Mouse (Mus musculus) thymus, postnatal 36 days (tissue): ENCODE results near the gene Dot1l.
A peak's percentile ranks its signal among the peaks of the same experiment; 100 is the strongest.

Source experiments
- DNase-seq, 2 experiments: peaks; one replicate each; pipeline ENCODE4 v3.0.0; 2022; ENCODE audit warnings: mixed read lengths in 2 of 2

The Dot1l gene

DNA sequence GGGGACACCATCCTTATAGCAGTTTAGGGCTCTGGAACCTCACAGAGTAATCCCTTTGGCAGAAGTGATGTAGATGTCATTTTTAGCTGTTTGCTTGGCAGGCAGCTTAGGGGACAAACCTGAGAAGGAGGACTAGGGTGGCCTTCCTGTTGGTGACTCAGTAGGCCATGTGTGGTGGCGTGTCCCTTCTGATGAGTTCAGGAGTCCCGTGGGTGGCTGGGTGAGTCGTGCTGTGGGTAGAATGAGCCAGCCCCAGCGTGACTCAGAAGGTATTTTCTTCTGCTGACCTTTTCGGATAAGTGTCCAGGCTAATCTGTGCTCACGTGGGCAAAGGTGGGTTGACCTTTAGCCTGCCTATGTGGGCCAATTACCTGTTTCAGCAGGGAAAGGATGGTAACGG, 3.6 kb downstream of the Dot1l start:
- DNase-seq = no peak

- DNase-seq = no peak
These were observed 5.9 kb downstream of the Dot1l start for GRCm38 (mm10) chr10:80760596-80761524.

DNA sequence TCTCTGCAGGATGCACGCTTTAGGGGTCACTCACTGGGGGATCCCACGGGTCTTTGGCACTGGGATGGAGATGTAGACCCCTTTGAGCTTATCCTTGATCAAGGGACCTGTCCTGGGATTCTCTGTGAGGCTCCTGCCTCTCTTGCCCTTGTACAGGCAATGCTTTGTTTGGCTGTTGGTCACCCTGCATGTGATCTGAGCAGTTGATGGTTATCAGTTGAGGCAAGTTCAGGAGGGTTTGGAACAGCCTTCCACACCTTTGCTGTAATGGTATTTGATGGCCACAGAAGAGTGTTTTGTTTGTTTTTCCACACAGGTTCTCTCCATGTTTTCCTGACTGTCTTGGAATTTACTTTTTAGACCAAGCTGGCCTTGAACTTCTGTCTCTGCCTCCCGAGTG, 6.8 kb downstream of the Dot1l start:
- no peak for DNase-seq

DNA sequence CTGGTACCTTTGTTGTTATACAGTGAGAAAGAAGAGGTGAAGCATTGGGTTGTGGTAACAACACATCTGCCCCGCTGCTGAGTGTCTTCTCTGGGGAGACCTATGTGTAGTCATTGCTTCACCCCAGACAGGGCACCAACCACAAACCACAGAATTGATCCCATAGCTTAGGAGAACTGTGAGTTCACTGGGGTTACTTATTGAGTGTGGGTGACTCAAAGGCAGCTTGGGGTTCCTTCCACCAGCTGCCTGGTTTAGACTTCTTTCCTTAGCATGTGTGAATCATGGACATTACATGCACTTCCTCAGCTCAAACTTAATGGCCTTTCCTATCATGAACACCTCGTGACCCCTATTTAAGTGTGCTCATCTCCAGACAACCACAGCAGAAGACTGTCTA, 8.5 kb downstream of the Dot1l start:
- DNase-seq = no peak

- no peak for DNase-seq
These were observed 10.7 kb downstream of the Dot1l start for GRCm38 (mm10) chr10:80765746-80766145.

DNA sequence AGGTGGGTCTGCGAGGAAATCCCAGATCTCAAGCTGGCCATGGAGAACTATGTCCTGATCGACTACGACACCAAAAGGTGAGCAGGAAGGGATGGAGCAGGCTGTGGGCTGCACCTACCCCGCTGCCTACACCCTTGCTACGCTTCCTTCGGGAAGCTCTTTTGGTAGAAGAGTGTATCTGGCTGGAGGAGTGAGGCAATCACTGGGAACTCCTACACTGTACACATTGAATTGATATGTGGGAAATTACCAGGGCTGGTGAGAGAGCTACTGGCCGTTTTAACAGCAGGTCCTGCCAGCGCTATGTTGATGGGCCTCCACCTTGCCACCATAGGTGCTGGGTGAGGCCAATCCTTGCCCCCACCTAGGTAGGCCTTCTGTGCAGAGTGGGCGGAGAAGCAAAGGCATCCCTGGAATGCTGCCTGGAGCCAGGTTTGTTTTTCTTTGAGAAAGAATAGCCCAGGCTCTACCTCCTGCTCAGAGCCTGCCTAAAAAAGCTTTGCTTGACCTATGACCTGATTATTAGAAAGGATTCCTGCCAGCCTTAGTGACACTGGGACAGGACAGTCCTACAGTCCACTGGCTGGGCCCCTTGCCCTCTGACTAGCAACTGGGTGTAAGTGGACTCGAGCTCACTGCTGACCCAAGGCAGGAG, 11.3 kb downstream of the Dot1l start:
- DNase-seq = no peak

GRCm38 (mm10) chr10:80768365-80768764, 13.4 kb downstream of the Dot1l start:
- no peak for DNase-seq

DNA sequence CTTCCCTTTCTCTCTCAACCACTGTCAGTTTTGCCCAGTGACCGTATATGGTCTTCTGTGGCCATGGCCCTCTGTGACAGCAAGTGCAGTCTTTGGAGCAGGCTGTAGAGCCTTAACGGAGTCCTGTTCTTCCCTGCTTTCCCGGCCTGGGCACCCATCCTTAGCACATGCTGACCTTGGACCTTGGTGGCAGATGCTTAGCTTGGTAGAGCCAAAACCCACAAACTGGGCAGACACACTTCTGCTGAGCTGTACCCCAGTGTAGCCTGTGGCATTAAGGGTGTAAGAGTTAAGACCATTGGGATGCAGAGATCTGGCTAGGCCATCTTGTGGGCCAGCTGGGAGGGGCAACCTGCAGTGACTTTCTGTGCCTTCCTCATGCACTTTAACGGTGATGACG, 18.8 kb downstream of the Dot1l start:
- DNase-seq = no peak

DNA sequence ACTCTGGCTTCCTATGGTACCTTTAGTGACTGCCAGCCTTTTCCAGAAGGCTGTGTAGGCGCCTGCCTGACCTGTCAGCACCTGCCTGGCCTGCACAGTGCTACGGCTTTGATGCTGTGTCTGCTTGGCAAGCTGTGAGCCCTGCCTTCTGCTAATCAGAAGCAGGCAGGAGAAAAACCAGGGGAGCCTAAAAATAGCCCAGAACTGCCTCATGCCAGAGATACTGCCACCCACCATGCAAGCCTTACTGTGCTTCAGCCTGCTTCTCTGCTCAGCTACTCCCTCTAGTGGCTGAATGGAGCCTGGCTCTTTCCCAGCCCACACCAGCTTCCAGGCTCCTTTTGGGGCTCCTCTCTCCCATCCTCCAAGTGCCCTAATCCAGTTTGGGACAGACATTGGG, 19.5 kb downstream of the Dot1l start:
- DNase-seq = peak; percentile 54 to 55

DNA sequence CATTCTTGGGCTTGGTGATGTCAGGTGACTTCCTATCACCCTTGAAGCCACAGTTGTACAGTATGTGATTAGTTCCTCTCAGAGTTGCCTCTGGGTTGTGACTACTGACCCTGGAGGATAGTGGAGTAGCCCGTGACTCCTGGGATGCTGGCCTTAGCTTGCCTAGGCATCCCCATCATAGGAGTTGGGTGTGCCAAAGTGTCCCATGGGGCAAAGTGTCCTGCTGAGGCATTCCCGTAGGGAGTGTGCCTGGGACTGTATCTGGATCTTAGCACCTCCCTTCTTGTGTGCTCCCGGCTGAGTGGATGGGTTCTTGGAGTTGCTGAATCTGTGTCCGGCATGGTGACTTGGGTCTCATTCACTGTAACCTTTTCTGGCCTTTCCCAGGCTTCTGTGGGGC, 20.0 kb downstream of the Dot1l start:
- DNase-seq = no peak

DNA sequence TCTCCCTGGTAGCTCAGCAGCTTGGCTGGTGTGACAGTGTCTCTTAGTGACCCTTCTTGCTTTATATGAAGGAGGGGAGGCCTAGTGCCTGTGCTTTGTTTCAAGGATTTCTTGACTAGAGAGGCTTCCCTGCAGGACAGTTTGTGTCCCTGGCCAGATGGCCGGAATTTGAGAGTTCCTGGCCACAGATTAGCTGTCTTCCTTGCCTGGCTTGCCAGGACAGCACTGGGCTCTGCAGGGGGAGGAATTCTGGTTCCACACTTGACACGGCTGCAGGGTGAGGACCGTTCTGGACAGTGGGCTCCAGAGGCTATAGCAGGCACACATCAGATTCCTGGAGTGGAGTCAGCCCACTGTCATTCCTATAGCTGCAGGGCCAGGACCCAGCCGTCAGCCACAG, 20.7 kb downstream of the Dot1l start:
- DNase-seq = no peak

DNA sequence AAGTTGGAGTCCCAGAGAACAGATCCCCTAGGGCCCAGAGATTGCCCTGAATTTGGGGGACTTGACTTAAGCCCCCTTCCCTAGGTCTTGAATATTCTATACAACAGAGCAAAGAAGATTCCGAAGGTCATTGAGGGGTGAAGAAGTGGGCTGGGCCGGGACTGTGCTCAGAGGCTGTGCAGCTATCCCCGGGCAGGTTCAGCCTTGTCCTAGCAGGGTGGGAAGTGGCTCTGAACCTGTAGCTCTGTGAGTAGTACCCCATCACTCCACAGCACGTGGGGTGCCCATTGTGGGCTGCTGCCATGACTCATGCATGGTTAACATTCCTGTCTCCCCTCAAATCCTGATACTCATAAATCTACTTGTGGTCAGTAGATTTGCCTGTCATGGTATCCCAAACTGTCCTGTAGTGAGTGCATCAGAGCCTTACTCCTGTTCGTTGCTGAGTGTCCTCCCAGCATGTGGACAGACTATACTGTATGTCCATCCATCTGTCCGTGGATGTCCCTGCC, 21.4 kb downstream of the Dot1l start:
- no peak for DNase-seq

GRCm38 (mm10) chr10:80777123-80777522, 22.1 kb downstream of the Dot1l start:
- no peak for DNase-seq

DNA sequence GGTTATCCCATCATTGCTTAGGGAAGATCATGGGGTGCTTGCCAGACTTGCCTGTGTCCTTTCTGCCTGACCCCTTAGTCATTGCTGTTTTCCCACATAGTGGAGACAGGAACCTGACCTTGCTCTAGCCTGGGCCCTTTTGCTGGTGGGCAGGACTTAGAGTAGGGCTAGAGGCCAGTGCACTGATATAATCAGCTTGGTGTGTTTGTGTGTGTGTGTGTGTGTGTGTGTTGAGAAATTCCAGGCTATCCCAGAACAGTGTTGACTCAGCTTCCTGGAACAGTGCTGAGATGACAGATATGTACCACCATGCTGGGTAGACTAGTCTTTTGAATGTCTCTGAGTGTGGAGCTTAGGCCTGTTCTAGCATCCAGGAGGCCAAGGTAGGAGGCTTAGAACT, 24.6 kb downstream of the Dot1l start:
- DNase-seq = no peak

- DNase-seq = no peak
These were observed 29.3 kb downstream of the Dot1l start for GRCm38 (mm10) chr10:80784302-80784701.

DNA sequence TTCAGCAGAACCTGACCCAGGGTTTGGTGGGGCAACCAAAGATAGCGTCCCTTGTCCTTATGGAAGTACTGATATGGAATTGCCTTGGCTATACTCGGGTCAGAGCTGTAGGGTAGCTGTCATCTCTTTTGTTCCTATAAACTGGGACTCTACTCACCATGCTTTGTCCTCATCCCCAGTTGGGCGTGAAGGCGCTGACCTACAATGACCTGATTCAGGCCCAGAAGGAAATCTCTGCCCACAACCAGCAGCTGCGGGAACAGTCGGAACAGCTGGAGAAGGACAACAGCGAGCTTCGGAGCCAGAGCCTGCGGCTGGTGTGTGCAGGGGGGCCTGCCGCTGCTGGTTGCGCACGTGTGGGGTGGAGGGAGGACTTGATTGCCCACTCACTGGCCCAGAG, 29.9 kb downstream of the Dot1l start:
- DNase-seq = no peak

GRCm38 (mm10) chr10:80785963-80786362, 31.0 kb downstream of the Dot1l start:
- no peak for DNase-seq

DNA sequence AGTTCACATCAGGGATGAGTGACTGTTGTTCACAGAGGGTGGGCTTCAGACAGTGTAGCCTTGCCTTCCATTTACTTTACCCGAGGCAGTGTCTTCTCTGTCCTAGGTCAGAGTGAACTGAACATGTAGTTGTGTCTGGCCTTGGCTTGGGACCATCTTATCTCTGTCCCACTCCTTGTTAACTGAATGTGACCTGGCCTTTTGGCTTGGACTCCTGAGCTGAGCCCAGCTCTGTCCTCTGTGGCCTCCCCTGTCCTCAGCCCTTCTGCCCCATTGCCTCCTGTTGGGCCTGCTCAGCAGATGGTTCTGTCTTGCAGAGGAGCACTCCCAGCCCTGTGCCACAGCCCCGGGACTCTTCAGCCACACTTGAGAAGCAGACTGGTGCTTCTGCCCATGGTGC, 32.5 kb downstream of the Dot1l start:
- DNase-seq = no peak

GRCm38 (mm10) chr10:80790761-80791404, 35.9 kb downstream of the Dot1l start:
- no peak for DNase-seq

GRCm38 (mm10) chr10:80791476-80792174, 36.6 kb downstream of the Dot1l start:
- DNase-seq = peak in 1 of 2 experiments; percentile 45

DNA sequence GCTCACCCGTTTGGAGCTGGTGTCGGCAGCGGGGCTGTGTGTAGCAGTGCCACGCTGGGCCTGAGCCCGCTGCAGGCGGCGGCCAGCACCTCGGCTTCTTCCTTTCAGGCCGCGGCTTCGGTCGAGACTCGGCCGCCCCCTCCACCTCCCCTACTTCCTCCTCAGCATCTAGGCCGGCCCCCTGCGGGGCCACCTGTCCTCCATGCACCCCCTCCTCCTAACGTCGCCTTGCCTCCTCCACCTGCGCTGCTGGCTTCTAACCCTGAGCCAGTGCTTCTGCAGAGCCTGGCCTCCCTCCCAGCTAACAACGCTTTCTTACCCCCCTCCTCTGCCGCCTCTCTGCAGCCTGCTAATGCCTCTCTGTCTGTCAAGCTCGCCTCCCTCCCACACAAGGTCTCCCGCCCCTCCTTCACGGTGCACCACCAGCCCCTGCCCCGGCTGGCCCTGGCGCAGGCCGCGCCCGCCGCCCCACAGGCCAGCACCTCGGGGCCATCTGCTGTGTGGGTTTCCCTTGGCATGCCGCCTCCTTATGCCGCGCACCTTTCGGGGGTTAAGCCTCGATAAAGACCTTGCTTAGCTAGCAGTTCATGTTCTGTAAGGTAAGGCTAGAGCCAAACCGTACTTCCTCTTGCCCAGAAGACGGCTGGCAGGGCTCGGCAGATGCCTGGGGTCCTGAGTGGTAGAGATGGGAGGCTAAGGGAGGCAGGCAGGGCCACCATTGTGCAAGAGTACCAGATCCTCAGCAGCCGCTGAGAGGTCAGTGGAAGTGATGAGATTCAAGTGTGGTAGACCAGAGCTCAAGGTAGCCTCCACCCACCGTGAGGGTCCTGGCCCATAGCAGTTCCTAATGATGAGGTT, 37.4 kb downstream of the Dot1l start:
- peak; percentile 71 to 85 for DNase-seq
